Mouse (Mus musculus): ENCODE data around the gene Khdc1a. TPM values are rescaled to one million over a fixed set of nuclear protein-coding genes. Genes with fewer than 3 reads are reported as not detected.
"Not testable (repeated sequence)": the region's sequence is repeated elsewhere in the genome, so short reads cannot be mapped to it uniquely, and the experiment has no call there.

Khdc1a gene
- polyA plus RNA-seq (2015; fragmentation: Nextera tagmentation; extraction: Ambion mirVana), result not detected in 2 replicates

GRCm38 (mm10) chr1:21349341-21349740 lies at the start of gene Khdc1a:
Gene Khdc1a (plus strand): TSS chr1:21349641.
- no peaks in the 10 kb centered on the region for H3K9me3 ChIP-seq (replicated peaks)
- no peak within 1 kb of the TSS for H3K27ac ChIP-seq
- H3K36me3 ChIP-seq (ENCODE audit: poor library complexity, severe bottlenecking), result no peaks in the 10 kb centered on the region
- H3K9ac ChIP-seq, result no peak within 1 kb of the TSS
- no peak for ATAC-seq
- H3K4me1 ChIP-seq, result no peaks in the 10 kb centered on the region
- WGBS, result 85% methylated on average over 2 of the region's 2 CpGs
- H3K4me3 ChIP-seq, result no peak within 1 kb of the TSS
- H3K27me3 ChIP-seq, result no peaks in the 10 kb centered on the region
- no peak within 1 kb of the TSS for H3K4me2 ChIP-seq

DNA sequence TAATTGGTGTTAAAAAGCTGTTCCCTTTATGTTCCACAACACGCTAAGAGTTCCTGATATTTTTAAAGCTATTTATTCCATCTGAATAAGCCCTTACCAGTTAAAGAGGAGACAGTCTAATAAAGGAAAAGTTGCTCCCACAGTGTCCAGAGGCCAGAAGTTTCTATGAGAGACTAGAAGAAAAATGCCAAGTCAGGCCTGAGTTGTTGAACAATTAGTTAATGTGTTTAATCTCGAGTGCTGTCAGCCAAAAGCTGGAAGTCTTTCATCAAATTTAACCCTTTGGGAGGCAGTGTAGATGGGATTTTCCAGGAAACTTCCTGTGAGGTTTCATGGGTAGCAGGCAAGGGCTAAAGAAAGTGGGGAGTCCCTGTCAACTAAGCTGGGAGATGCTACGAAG lies 49.6 kb upstream of the Khdc1a start:
- no peak overlapping the region for H3K9ac ChIP-seq
- no peaks in the 10 kb centered on the region for H3K36me3 ChIP-seq (ENCODE audit: poor library complexity, severe bottlenecking)
- H3K4me2 ChIP-seq, result no peak overlapping the region
- no peaks in the 10 kb centered on the region for H3K4me1 ChIP-seq
- H3K27ac ChIP-seq, result no peak overlapping the region
- no peaks in the 10 kb centered on the region for H3K27me3 ChIP-seq
- ATAC-seq, result no peak
- no peak overlapping the region for H3K4me3 ChIP-seq
- WGBS, result 57% methylated on average over 3 of the region's 3 CpGs
- H3K9me3 ChIP-seq (replicated peaks), result no peaks in the 10 kb centered on the region

DNA sequence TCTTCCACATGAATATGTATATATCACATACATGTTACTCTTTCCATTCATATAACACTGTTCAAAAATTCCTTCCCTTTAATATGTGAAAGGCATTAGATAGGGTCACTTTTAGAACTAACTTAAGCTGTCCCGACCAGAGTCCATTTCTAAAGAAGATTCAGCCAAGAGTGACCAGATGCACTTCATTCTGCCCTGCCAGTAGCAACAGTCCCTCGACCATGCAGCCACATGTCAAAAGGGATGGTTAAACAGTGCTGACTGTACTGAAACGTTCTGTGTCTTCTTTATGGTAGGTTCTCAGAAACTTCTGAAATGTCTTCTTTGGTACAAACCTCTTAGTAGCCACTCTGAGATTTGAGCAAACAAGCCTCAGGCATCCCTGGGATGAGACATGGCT lies 47.8 kb upstream of the Khdc1a start:
- no peaks in the 10 kb centered on the region for H3K27me3 ChIP-seq
- H3K4me3 ChIP-seq, result no peak overlapping the region
- no peaks in the 10 kb centered on the region for H3K9me3 ChIP-seq (replicated peaks)
- H3K9ac ChIP-seq, result no peak overlapping the region
- H3K27ac ChIP-seq, result no peak overlapping the region
- H3K4me1 ChIP-seq, result no peaks in the 10 kb centered on the region
- ATAC-seq, result no peak
- 87% methylated on average over 3 of the region's 3 CpGs for WGBS
- no peaks in the 10 kb centered on the region for H3K36me3 ChIP-seq (ENCODE audit: poor library complexity, severe bottlenecking)
- H3K4me2 ChIP-seq, result no peak overlapping the region

- Histone ChIP-seq H3K9me3 (replicated peaks) (no peaks in the 10 kb centered on the region), H3K36me3 (ENCODE audit: poor library complexity, severe bottlenecking) (no peaks in the 10 kb centered on the region), H3K27me3 (no peaks in the 10 kb centered on the region), H3K27ac (no peak overlapping the region), H3K4me2 (no peak overlapping the region), H3K9ac (no peak overlapping the region), H3K4me3 (no peak overlapping the region), H3K4me1 (no peaks in the 10 kb centered on the region)
- 85% methylated on average over 3 of the region's 3 CpGs for WGBS
- ATAC-seq, result no peak
These were observed 45.3 kb upstream of the Khdc1a start for GRCm38 (mm10) chr1:21304174-21304573.

DNA sequence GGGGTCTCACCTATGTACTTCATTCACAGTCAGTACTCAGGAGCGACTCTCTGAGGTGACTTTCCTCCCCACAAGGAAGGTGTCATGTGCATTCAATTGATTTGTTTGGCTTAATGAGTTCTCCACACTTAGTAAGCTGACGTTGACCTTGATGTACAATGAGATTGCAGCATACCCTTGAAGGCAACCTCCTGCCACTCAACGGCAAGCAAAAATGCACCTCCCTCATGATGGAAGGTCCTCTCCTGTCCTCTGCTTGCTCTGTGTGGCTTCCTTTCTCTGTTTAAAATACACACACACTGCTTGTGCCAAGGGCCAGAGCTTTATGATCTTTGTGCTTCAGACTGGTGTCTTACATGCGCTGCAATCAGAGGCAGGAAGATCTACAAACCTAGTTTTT lies 44.8 kb upstream of the Khdc1a start:
- Histone ChIP-seq H3K27me3 (no peaks in the 10 kb centered on the region), H3K4me1 (no peaks in the 10 kb centered on the region), H3K27ac (no peak overlapping the region), H3K9me3 (replicated peaks) (no peaks in the 10 kb centered on the region), H3K9ac (no peak overlapping the region), H3K4me3 (no peak overlapping the region), H3K4me2 (no peak overlapping the region), H3K36me3 (ENCODE audit: poor library complexity, severe bottlenecking) (no peaks in the 10 kb centered on the region)
- WGBS, result 90% methylated on average over 4 of the region's 4 CpGs
- no peak for ATAC-seq

DNA sequence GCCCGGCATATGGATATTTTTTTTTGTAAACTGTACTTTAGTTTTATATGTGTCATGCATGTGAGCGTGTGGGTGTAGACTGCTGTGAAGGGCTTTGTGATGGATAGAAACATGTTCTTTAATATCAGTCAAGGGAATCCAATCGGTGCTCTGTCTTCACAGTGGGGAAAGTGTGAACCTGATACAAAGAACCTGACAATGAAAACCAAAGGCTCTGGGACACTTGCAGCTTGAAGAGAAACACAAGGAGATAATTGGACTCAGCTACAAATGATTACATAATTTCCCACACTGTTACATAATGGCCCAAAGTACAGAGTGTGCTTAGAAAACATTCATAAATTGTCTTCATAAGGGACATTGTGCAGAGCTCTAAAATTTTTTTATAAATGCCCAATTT lies 44.0 kb upstream of the Khdc1a start:
- Histone ChIP-seq H3K9me3 (replicated peaks) (no peaks in the 10 kb centered on the region), H3K27ac (no peak overlapping the region), H3K4me3 (no peak overlapping the region), H3K9ac (no peak overlapping the region), H3K4me1 (no peaks in the 10 kb centered on the region), H3K4me2 (no peak overlapping the region), H3K27me3 (no peaks in the 10 kb centered on the region), H3K36me3 (ENCODE audit: poor library complexity, severe bottlenecking) (no peaks in the 10 kb centered on the region)
- WGBS, result 90% methylated on average over 3 of the region's 3 CpGs
- no peak for ATAC-seq

DNA sequence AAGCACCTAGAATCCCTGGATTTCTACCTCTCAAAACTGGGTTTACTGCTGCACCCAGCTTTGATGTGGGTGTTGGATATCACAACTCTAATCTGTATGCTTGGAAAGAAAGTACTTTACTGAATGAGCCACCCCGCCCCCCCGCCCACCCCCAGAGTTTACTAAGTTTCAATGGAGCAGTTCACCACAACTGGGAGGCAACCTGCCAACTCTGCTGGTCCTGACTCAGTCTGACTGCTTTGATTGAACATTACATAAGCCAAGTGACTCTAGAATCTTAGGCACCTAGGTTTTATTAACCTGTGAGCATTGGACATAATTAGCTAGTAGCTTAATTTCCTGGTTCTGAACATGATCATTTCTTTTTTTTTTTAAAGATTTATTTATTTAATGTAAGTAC lies 35.1 kb upstream of the Khdc1a start:
- no peaks in the 10 kb centered on the region for H3K9me3 ChIP-seq (replicated peaks)
- no peaks in the 10 kb centered on the region for H3K36me3 ChIP-seq (ENCODE audit: poor library complexity, severe bottlenecking)
- 87% methylated on average over 2 of the region's 2 CpGs for WGBS
- no peak overlapping the region for H3K27ac ChIP-seq
- ATAC-seq, result no peak
- no peak overlapping the region for H3K9ac ChIP-seq
- no peaks in the 10 kb centered on the region for H3K4me1 ChIP-seq
- H3K27me3 ChIP-seq, result no peaks in the 10 kb centered on the region
- no peak overlapping the region for H3K4me2 ChIP-seq
- H3K4me3 ChIP-seq, result no peak overlapping the region

- no peak for ATAC-seq
- Histone ChIP-seq H3K27me3 (no peaks in the 10 kb centered on the region), H3K36me3 (ENCODE audit: poor library complexity, severe bottlenecking) (no peaks in the 10 kb centered on the region), H3K4me2 (no peak overlapping the region), H3K9me3 (replicated peaks) (no peaks in the 10 kb centered on the region), H3K4me3 (no peak overlapping the region), H3K9ac (no peak overlapping the region), H3K27ac (no peak overlapping the region), H3K4me1 (no peaks in the 10 kb centered on the region)
- 91% methylated on average over 2 of the region's 2 CpGs for WGBS
These were observed 33.7 kb upstream of the Khdc1a start for GRCm38 (mm10) chr1:21315756-21316155.

DNA sequence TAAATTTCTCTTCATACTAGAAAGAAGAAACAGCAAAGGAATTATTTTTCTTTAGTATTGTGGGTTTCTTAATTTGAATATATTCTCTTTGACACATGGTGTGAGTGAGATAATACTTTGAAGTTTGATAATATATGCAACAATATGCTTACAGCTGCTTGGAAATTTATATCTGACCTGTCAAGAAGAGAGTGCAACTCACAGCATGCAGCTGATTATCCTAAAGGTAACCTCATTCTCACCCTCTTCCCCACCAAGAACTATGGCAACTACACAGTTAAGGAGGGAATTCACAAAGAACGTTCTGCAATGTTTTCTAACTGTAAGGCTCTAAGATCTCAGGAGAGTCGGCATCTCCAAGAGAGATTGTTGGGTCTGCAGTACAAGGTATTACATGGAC lies 33.1 kb upstream of the Khdc1a start:
- H3K9me3 ChIP-seq (replicated peaks), result no peaks in the 10 kb centered on the region
- ATAC-seq, result no peak
- 82% methylated on average over 2 of the region's 2 CpGs for WGBS
- H3K27me3 ChIP-seq, result no peaks in the 10 kb centered on the region
- no peak overlapping the region for H3K27ac ChIP-seq
- no peak overlapping the region for H3K4me2 ChIP-seq
- no peak overlapping the region for H3K4me3 ChIP-seq
- H3K36me3 ChIP-seq (ENCODE audit: poor library complexity, severe bottlenecking), result no peaks in the 10 kb centered on the region
- no peaks in the 10 kb centered on the region for H3K4me1 ChIP-seq
- no peak overlapping the region for H3K9ac ChIP-seq

DNA sequence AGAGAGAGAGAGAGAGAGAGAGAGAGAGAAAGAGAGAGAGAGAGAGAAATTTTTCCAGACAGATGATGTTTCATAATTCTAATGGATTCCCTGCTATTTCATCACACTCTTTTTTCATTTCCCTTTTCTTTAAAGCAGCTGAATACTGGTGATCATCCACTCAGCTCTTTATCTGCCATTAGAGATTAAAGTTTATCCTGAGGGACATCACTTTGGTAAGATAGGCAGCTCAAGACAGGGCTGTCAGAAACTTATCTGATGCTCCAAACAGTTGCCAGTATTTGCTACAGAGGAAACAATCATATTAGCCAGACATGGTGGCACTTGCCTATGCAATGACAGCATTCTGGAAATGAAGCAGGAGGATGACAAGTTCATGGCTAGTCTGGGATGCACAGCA lies 31.2 kb upstream of the Khdc1a start:
- Histone ChIP-seq H3K9ac (no peak overlapping the region), H3K36me3 (ENCODE audit: poor library complexity, severe bottlenecking) (no peaks in the 10 kb centered on the region), H3K27ac (no peak overlapping the region), H3K27me3 (no peaks in the 10 kb centered on the region), H3K4me2 (no peak overlapping the region), H3K4me1 (no peaks in the 10 kb centered on the region), H3K9me3 (replicated peaks) (no peaks in the 10 kb centered on the region), H3K4me3 (no peak overlapping the region)
- ATAC-seq, result no peak

DNA sequence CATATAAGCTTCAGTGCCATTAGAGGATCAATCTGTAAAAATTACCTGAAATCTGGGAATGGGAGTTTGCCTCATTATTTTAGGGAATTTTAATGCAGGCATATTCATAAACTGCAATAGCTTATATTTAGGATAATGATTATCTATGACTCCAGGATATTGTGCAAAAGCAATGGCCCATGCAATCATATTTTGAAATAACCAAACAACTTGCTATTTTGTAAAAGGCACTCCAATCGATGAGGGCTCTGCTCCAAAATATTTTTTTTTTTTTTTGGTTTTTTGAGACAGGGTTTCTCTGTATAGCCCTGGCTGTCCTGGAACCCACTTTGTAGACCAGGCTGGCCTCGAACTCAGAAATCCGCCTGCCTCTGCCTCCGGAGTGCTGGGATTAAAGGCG lies 29.2 kb upstream of the Khdc1a start:
- H3K9me3 ChIP-seq (replicated peaks); H3K27ac ChIP-seq; H3K9ac ChIP-seq; H3K4me1 ChIP-seq; H3K27me3 ChIP-seq; H3K4me2 ChIP-seq; ATAC-seq; H3K4me3 ChIP-seq; H3K36me3 ChIP-seq (ENCODE audit: poor library complexity, severe bottlenecking): not testable (repeated sequence)
- 91% methylated on average over 5 of the region's 5 CpGs for WGBS

DNA sequence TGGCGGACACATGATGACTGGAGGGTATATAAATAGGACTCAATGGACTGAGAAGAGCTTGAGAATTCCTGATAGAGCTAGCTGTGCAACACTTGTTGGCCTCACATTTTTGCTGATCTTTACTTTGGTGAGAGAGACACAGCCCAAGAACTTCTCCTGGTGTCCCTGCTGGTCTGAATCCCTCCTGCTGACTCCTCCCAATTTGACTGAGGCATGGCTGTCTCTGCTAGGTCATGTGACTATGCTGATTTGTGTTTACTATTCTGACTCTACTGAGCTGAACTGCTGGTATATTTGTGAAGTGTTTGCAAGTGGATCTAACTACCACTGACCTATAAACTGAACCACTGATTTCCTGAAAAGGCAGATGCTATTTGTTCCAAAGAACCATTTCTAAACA lies 27.8 kb upstream of the Khdc1a start:
- H3K4me3 ChIP-seq, result no peak overlapping the region
- H3K9ac ChIP-seq, result no peak overlapping the region
- H3K4me2 ChIP-seq, result no peak overlapping the region
- no peak overlapping the region for H3K27ac ChIP-seq
- ATAC-seq, result no peak
- H3K27me3 ChIP-seq, result no peaks in the 10 kb centered on the region
- 81% methylated on average over 1 of the region's 1 CpGs for WGBS
- H3K4me1 ChIP-seq, result no peaks in the 10 kb centered on the region
- H3K36me3 ChIP-seq (ENCODE audit: poor library complexity, severe bottlenecking), result no peaks in the 10 kb centered on the region
- no peaks in the 10 kb centered on the region; the same call in 1 of the 2 replicates for H3K9me3 ChIP-seq (replicated peaks)

GRCm38 (mm10) chr1:21323996-21324574 lies 25.4 kb upstream of the Khdc1a start:
- H3K9me3 ChIP-seq (replicated peaks), result no peaks in the 10 kb centered on the region; the same call in 1 of the 2 replicates
- no peak overlapping the region for H3K4me3 ChIP-seq
- no peak overlapping the region for H3K4me2 ChIP-seq
- H3K9ac ChIP-seq, result no peak overlapping the region
- no peaks in the 10 kb centered on the region for H3K27me3 ChIP-seq
- 0 out of 2 replicates have a peak, but pooled peaks have one; percentile 43 for ATAC-seq
- H3K27ac ChIP-seq, result no peak overlapping the region
- WGBS, result 49% methylated on average over 1 of the region's 1 CpGs
- H3K36me3 ChIP-seq (ENCODE audit: poor library complexity, severe bottlenecking), result no peaks in the 10 kb centered on the region
- H3K4me1 ChIP-seq, result no peaks in the 10 kb centered on the region
